Mouse (Mus musculus): ENCODE data around the gene Cts7. TPM values are rescaled to one million over a fixed set of nuclear protein-coding genes. Genes with fewer than 3 reads are reported as not detected.

Cts7 gene
- polyA plus RNA-seq (2012; rRNA removed; ENCODE audit: low replicate concordance), result not detected in 2 replicates

GRCm38 (mm10) chr13:61358097-61358496, at the start of gene Cts7:
Gene Cts7, minus strand, starts transcription at chr13:61358197.

Other genes with a start within 250 kb of the Cts7 start
- gene Ctsr, start 193.9 kb downstream of the Cts7 start, polyA plus RNA-seq (2012; rRNA removed; ENCODE audit: low replicate concordance), result not detected in 2 replicates
- gene Cts6, start 154.8 kb downstream of the Cts7 start, polyA plus RNA-seq (2012; rRNA removed; ENCODE audit: low replicate concordance), result not detected in 2 replicates
- not detected in 2 replicates for gene Cts8, start 102.8 kb downstream of the Cts7 start, polyA plus RNA-seq (2012; rRNA removed; ENCODE audit: low replicate concordance)
- gene Gm49398, start 69.4 kb downstream of the Cts7 start, polyA plus RNA-seq (2012; rRNA removed; ENCODE audit: low replicate concordance), result not detected in 2 replicates
- gene Ctsm, start 183.6 kb upstream of the Cts7 start, polyA plus RNA-seq (2012; rRNA removed; ENCODE audit: low replicate concordance), result not detected in 2 replicates
- gene Gm49352, start 210.0 kb upstream of the Cts7 start, polyA plus RNA-seq (2012; rRNA removed; ENCODE audit: low replicate concordance), result not detected in 2 replicates
- not detected in 2 replicates for gene Cts3, start 211.9 kb upstream of the Cts7 start, polyA plus RNA-seq (2012; rRNA removed; ENCODE audit: low replicate concordance)

All from subcutaneous adipose tissue, adult 2 months (tissue).